Mouse (Mus musculus) brain, embryonic 14.5 days (tissue): Measurements from ENCODE around the gene Tnfrsf1a. TPM values are rescaled to one million over a fixed set of nuclear protein-coding genes. Genes with fewer than 3 reads are reported as not detected.

Experiments
- DNase-seq: peaks from one replicate; pipeline ENCODE4 v3.0.0-alpha.2; 2011; ENCODE audit warnings: low read depth
- CTCF ChIP-seq: fragments of 200-500 bp; IDR thresholded peaks from 2 replicates; pipeline ENCODE4 v1.5.1; 2012; ENCODE audit warnings: inconsistent platforms, mild to moderate bottlenecking, moderate library complexity, borderline replicate concordance; ENCODE audit not compliant: insufficient read depth, insufficient read length; ENCODE audit errors: extremely low read depth
- POLR2A ChIP-seq: fragments of 200-500 bp; IDR thresholded peaks from 2 replicates; pipeline ENCODE4 v1.6.1; 2012; ENCODE audit warnings: mild to moderate bottlenecking, inconsistent platforms, borderline replicate concordance; ENCODE audit not compliant: poor library complexity, insufficient read depth, insufficient read length, severe bottlenecking; ENCODE audit errors: extremely low read depth
- polyA plus RNA-seq: library from polyadenylated mRNA; depleted of rRNA; stranded (reverse); fragments of >200 nt; gene quantifications from 2 replicates; pipeline ENCODE4 v1.2.3, GENCODE M21; 2012

Tnfrsf1a gene
- polyA plus RNA-seq, 1 experiment: 18.5 TPM

DNA sequence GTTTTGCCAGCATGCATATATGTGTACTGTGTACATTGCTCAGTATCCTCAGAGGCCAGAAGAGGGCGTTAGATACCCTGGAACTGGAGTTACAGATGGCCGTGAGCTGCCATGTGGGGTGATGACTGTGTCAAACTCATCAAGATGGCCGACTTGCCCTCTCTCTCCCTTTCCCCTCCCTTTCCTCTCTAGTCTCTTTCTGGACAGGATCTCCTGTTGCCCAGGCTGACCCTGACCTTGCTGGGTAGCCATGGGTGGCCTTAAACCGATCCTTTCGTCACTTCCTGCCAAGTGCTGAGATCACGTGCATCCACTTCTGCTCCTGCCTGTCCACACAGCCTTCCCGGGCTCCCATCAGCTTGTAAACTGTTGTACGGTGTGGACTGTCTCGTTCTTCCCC lies 10.8 kb downstream of the Tnfrsf1a start:
- TF ChIP-seq POLR2A (no peak), CTCF (no peak)
- DNase-seq: no peak

DNA sequence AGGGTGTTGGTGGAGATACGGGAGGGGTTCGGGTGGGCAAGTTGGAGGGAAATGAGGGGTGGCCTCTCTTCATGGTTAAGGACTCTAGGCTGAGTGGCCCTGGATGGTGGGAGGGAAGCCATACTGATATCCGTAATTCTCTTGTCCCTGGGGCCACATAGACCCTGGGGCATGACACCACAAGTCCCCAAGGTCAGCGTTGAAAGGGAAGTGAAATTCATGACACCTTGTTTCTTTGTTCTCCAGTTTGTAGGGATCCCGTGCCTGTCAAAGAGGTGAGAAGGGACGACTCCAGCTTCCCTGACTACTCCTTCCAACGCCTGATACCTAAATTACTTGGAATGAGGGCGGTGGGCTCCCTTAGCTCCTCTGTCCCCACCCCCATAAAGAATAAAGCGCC lies 11.7 kb downstream of the Tnfrsf1a start:
- no peak for DNase-seq
- no peak for TF ChIP-seq POLR2A
- TF ChIP-seq CTCF: no peak

DNA sequence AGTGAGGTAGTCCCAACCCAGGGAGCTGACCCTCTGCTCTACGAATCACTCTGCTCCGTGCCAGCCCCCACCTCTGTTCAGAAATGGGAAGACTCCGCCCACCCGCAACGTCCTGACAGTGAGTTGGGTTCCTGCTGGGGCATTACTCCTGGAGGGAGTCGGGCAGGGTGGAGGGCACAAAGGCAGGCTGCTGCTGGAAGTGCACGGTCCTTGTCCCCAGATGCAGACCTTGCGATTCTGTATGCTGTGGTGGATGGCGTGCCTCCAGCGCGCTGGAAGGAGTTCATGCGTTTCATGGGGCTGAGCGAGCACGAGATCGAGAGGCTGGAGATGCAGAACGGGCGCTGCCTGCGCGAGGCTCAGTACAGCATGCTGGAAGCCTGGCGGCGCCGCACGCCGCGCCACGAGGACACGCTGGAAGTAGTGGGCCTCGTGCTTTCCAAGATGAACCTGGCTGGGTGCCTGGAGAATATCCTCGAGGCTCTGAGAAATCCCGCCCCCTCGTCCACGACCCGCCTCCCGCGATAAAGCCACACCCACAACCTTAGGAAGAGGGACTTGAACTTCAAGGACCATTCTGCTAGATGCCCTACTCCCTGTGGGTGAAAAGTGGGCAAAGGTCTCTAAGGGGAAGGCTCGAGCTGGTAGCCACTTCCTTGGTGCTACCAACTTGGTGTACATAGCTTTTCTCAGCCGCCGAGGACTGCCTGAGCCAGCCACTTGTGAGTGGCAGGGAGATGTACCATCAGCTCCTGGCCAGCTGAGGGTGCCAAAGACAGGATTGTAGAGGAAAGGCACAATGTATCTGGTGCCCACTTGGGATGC lies 12.5 kb downstream of the Tnfrsf1a start:
- TF ChIP-seq POLR2A (no peak), CTCF (peak; percentile 53; the same call in 1 of the 2 replicates)
- DNase-seq: peak; percentile 72

GRCm38 (mm10) chr6:125363021-125363420 lies 13.9 kb downstream of the Tnfrsf1a start:
- TF ChIP-seq CTCF (no peak), POLR2A (no peak)
- no peak for DNase-seq

DNA sequence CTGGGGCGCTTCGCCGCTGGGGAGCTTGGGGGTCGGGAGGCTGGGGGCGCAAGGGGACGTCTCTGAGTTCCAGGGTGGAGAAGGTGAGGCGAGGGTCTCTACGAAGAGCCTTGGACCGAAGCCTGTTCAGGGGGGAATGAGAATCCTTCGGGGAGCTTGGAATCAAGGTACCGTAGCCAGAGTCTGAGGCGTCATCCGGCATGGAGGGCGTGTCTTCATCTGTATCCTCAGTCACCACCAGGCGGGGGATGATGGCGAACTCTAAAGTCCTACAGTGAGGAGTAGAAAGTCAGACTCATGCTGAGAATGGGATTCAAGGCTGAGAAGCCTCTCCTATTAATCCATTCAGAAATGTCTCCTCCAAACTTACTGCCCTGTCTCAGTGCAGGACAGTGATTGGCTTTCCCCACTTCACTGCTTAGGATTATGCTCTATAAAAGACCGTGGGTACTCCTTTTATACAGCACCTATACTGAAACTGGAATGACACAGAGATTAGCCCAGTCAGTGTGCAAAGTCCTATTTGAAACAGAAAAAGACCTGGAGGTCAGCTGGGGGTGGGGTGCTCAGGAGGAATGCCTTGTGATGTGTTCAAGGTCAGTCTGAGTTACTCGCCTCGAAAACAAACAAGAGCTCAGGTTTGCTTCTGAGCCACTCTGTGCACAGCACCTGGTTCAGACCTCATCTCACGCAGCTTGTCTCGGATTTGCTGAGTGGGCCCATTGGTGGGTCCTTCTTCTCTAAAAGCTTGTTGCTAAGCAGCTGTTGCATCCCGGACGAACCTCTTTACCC lies 14.5 kb downstream of the Tnfrsf1a start:
- no peak for DNase-seq
- 0 out of 2 replicates have a peak, but pooled peaks have one; percentile 18 for TF ChIP-seq CTCF
- no peak for TF ChIP-seq POLR2A

DNA sequence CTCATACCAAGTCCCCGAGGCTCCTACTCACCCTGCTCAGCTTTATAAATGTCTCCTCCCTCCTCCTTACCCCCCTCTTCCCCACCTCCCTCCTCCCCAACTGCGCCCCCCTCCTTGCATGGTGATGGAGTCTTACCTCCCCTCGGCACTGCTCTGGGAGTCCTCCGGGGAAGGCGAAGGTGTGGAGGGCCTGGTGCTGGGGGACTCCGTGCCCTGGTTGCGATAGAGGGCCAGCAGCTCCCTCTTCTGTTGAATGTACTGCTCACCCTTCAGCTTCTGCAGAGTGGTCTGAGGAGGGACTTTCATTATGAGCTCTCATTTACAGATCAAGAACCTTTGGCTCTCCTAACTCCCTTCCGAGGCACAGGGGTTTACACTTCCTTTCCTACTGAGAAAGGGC lies 15.3 kb downstream of the Tnfrsf1a start:
- DNase-seq: no peak
- TF ChIP-seq POLR2A (no peak), CTCF (peak; percentile 4; the same call in 1 of the 2 replicates)

- no peak for DNase-seq
- TF ChIP-seq POLR2A: no peak
- TF ChIP-seq CTCF: no peak
Measured at GRCm38 (mm10) chr6:125365522-125365921, 16.4 kb downstream of the Tnfrsf1a start.

- DNase-seq: no peak
- TF ChIP-seq POLR2A (no peak), CTCF (no peak)
Measured at GRCm38 (mm10) chr6:125366133-125366532, 17.0 kb downstream of the Tnfrsf1a start.

- TF ChIP-seq POLR2A (no peak), CTCF (no peak)
- no peak for DNase-seq
Measured at GRCm38 (mm10) chr6:125367758-125368371, 18.7 kb downstream of the Tnfrsf1a start.

DNA sequence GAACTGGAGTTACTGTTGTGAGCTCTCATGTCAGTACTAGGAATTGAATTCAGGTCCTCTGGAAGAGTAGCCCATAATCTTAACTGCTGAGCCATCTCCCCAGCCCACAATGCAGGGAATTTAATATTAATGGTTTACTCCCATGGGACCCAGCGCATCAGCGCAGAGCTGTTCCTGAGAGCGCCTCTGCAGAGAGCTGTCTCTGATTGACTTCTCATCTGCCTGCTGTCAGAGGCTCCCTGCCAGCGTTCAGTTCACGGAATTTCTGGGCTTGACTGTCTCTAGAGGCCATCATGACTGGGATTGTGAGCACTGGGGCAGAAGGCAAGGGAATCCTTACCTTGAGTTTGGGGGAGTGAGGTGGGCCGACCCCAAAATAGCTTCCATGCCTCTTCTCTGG lies 27.9 kb downstream of the Tnfrsf1a start:
- DNase-seq: peak; percentile 50
- TF ChIP-seq POLR2A: no peak
- no peak for TF ChIP-seq CTCF
